Mouse (Mus musculus): ENCODE data around the gene Siglece. TPM values are rescaled to one million over a fixed set of nuclear protein-coding genes. Genes with fewer than 3 reads are reported as not detected.
"Not testable (repeated sequence)": the region's sequence is repeated elsewhere in the genome, so short reads cannot be mapped to it uniquely, and the experiment has no call there.

Gene Siglece
- polyA plus RNA-seq, 1 experiment from 2014 or later, result 0.40 TPM

DNA sequence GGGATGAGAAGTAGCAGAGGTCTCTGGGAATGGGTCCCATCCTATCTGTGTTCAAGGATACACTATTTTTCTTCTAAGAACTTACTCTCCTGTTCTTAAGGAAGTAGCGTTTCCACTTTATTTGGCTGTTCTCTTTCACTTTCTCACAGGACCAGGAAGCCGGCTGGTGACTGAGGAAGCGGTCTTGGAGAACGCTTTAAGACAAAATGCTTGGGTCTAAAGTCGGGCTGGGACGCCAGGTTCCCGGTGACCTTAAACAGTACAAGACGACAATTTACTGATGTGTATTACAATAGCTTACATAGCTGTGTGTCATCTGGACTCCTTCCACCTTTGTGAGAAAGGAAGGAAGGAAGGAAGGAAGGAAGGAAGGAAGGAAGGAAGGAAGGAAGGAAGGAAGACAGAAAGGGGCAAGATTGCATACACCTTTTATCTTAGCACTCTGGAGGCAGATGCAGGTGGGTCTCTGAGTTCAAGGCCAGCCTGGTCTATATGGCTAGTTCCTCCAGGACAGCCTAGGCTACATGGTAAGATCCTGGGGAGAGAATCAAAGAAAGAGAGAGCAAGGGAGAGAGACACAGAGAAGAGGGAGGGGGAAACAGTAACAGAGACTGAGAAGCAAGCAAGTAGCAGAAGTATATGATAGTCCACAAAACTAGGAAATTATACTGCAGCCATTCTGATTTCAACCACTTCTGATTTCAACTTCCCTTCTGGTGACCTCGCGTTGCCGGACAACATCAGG lies 11.3 kb upstream of the Siglece start:
- DNase-seq (ENCODE audit: low spot score) (no peak), ATAC-seq (ENCODE audit: low FRiP score) (no peak)
- peaks cover 8% of the 10 kb centered on the region for H3K4me1 ChIP-seq (replicated peaks; ENCODE audit: control insufficient read depth, insufficient read depth, low read length)
- no peaks in the 10 kb centered on the region for H3K9me3 ChIP-seq (ENCODE audit: control insufficient read depth, low read length)
- 68% methylated on average over 11 of the region's 11 CpGs for WGBS
- peak overlapping the region; percentile 59 for H3K4me3 ChIP-seq (replicated peaks; ENCODE audit: low read length)
- peak overlapping the region; percentile 87 for H3K4me2 ChIP-seq (replicated peaks)
- H3K36me3 ChIP-seq (replicated peaks; ENCODE audit: control insufficient read depth, insufficient read depth), result peaks cover 18% of the 10 kb centered on the region
- no peaks in the 10 kb centered on the region for H3K27me3 ChIP-seq (ENCODE audit: control insufficient read depth, insufficient read depth, low read length)
- H3K9ac ChIP-seq, result peak overlapping the region; percentile 31
- H3K27ac ChIP-seq, result 0 out of 2 replicates have a peak overlapping the region, but pooled peaks have one; percentile 47

DNA sequence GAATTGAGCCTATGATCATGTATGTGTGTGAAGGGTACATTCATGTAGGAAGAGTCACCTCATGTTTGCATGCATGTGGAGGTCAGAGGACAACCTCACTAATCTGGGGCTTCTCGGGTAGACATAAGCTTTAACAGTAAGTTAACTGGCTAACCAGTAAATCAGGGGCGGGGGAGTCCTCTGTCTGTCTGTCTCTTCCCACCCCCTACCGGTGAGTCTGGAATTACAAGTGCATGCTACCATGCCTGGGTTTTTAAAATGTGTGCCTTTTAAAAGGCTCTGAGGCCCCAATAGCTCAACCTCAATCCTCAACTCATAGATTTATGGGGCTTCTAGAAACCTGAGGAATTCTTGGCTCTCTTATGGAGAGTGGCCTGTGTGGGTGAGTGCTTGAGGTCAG lies 8.6 kb upstream of the Siglece start:
- no peaks in the 10 kb centered on the region for H3K9me3 ChIP-seq (ENCODE audit: control insufficient read depth, low read length)
- no peak overlapping the region for H3K9ac ChIP-seq
- H3K27ac ChIP-seq, result no peak overlapping the region
- H3K36me3 ChIP-seq (replicated peaks; ENCODE audit: control insufficient read depth, insufficient read depth), result no peaks in the 10 kb centered on the region
- ATAC-seq (ENCODE audit: low FRiP score), result no peak
- no peak for DNase-seq (ENCODE audit: low spot score)
- no peak overlapping the region for H3K4me3 ChIP-seq (replicated peaks; ENCODE audit: low read length)
- no peaks in the 10 kb centered on the region for H3K27me3 ChIP-seq (ENCODE audit: control insufficient read depth, insufficient read depth, low read length)
- H3K4me1 ChIP-seq (replicated peaks; ENCODE audit: control insufficient read depth, insufficient read depth, low read length), result peaks cover 8% of the 10 kb centered on the region
- WGBS, result 23% methylated on average over 3 of the region's 3 CpGs
- H3K4me2 ChIP-seq (replicated peaks), result no peak overlapping the region

DNA sequence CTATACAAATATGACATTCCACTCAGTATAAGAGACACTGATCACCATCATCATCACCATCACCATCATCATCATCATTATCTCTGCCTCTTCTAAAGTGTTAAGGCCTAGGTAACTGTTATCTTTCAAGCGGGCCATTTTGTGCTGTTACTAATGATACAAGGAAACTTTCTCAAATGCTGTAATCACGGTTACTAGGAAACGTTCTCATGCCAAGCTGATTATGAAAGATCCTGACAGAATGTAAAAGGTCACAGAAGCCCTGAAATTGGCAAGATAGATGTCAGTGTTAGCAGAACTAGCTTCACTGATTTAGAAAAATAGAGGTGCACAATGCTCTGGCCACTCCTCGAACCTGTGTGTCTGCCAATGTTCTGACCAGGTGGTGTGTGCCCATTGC lies 7.3 kb upstream of the Siglece start:
- H3K4me2 ChIP-seq (replicated peaks); ATAC-seq (ENCODE audit: low FRiP score); H3K27ac ChIP-seq; DNase-seq (ENCODE audit: low spot score); H3K27me3 ChIP-seq (ENCODE audit: control insufficient read depth, insufficient read depth, low read length); H3K9ac ChIP-seq; H3K4me3 ChIP-seq (replicated peaks; ENCODE audit: low read length); H3K9me3 ChIP-seq (ENCODE audit: control insufficient read depth, low read length); H3K36me3 ChIP-seq (replicated peaks; ENCODE audit: control insufficient read depth, insufficient read depth); H3K4me1 ChIP-seq (replicated peaks; ENCODE audit: control insufficient read depth, insufficient read depth, low read length): not testable (repeated sequence)
- 82% methylated on average over 4 of the region's 4 CpGs for WGBS

DNA sequence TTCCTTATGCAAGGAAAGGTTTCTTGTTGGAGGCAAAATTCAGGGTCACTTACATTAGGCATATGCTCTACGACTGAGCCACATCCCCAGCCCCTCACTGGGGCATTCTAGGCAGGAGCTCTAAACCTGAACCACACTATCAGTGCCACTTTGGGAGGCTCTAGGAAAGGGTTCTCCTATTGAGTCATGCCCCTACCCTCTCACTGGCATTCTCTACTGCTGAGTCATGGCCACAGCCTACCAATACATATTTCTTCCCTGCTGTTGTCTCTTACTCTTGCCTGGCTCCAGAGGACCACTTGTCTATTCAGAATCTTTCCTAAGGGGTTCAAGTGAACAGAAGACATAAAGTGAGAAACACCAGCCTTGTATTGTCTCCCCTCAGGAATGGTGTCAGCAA lies 2.8 kb upstream of the Siglece start:
- H3K9me3 ChIP-seq (ENCODE audit: control insufficient read depth, low read length), result no peaks in the 10 kb centered on the region
- DNase-seq (ENCODE audit: low spot score), result no peak
- H3K4me1 ChIP-seq (replicated peaks; ENCODE audit: control insufficient read depth, insufficient read depth, low read length), result no peaks in the 10 kb centered on the region
- no peaks in the 10 kb centered on the region for H3K27me3 ChIP-seq (ENCODE audit: control insufficient read depth, insufficient read depth, low read length)
- no peak overlapping the region for H3K9ac ChIP-seq
- H3K4me3 ChIP-seq (replicated peaks; ENCODE audit: low read length), result no peak overlapping the region
- no peak for ATAC-seq (ENCODE audit: low FRiP score)
- no peak overlapping the region for H3K27ac ChIP-seq
- 97% methylated on average over 1 of the region's 1 CpGs for WGBS
- H3K4me2 ChIP-seq (replicated peaks), result no peak overlapping the region
- no peaks in the 10 kb centered on the region for H3K36me3 ChIP-seq (replicated peaks; ENCODE audit: control insufficient read depth, insufficient read depth)

DNA sequence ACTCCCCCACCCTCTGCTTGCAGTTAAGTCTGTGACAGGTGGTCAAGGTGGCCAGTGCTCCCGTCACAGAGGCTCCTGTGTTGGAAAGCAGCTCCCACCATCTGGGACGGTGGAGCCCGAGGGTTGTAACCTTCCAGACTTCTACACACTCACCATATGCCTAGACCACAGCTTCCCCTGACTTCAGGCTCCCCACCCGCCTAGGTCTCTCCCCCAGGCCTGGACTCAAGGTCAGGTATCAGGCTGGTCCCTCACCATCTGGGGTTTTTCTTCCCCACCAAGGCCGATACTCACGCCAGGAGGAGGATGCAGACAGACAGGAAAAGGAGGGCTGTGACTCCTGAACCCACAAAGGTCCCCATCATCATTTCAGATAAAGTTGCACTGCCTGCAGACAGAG lies 3.7 kb downstream of the Siglece start:
- WGBS, result 83% methylated on average over 6 of the region's 6 CpGs
- H3K4me1 ChIP-seq (replicated peaks; ENCODE audit: control insufficient read depth, insufficient read depth, low read length), result no peaks in the 10 kb centered on the region
- H3K27ac ChIP-seq, result no peak overlapping the region
- no peak for ATAC-seq (ENCODE audit: low FRiP score)
- H3K27me3 ChIP-seq (ENCODE audit: control insufficient read depth, insufficient read depth, low read length), result no peaks in the 10 kb centered on the region
- H3K4me2 ChIP-seq (replicated peaks), result no peak overlapping the region
- H3K9ac ChIP-seq, result no peak overlapping the region
- no peak for DNase-seq (ENCODE audit: low spot score)
- no peaks in the 10 kb centered on the region for H3K36me3 ChIP-seq (replicated peaks; ENCODE audit: control insufficient read depth, insufficient read depth)
- H3K9me3 ChIP-seq (ENCODE audit: control insufficient read depth, low read length), result no peaks in the 10 kb centered on the region
- H3K4me3 ChIP-seq (replicated peaks; ENCODE audit: low read length), result no peak overlapping the region

DNA sequence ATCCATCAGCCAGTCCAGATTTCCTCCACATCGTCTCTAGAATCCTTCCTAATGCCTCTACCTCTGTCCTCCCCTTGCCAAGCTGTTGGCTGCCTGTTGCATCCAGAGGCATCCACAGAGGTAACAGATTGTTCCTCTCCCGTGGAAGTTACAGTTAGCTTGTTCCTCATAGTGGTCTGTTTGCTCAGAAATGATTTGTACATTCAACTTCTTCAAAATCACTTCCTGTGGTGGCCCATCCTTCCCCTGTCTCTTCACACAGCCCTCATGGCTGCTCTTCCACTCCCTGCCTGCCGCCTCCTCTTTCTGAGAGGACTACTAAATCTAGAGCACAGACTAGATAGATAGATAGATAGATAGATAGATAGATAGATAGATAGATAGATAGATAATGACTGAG lies 5.4 kb downstream of the Siglece start:
- DNase-seq (ENCODE audit: low spot score), result no peak
- WGBS, result 83% methylated on average over 3 of the region's 3 CpGs
- H3K4me1 ChIP-seq (replicated peaks; ENCODE audit: control insufficient read depth, insufficient read depth, low read length), result no peaks in the 10 kb centered on the region

DNA sequence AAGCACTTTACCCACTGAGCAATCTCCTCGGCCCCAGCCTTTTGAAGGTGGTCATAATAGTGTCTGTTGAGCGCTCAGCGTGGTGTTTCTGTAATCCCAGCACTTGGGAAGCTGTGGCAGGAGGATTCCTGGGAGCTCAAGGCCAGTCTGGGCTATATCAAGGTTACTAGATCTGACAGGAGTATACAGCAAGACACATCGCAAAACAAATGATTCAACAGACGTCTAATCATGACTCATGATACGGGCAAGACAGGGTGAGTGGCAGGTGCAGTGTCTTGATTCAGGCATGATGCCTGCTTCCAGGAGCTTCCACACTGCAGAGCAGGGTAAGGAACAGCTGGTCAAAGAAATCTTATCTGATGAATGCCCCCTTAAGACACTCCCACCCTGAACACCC lies 7.3 kb downstream of the Siglece start:
- no peak overlapping the region for H3K4me2 ChIP-seq (replicated peaks)
- no peaks in the 10 kb centered on the region for H3K27me3 ChIP-seq (ENCODE audit: control insufficient read depth, insufficient read depth, low read length)
- no peaks in the 10 kb centered on the region for H3K4me1 ChIP-seq (replicated peaks; ENCODE audit: control insufficient read depth, insufficient read depth, low read length)
- DNase-seq (ENCODE audit: low spot score) (no peak), ATAC-seq (ENCODE audit: low FRiP score) (no peak)
- WGBS, result 87% methylated on average over 6 of the region's 6 CpGs
- H3K36me3 ChIP-seq (replicated peaks; ENCODE audit: control insufficient read depth, insufficient read depth), result no peaks in the 10 kb centered on the region
- H3K27ac ChIP-seq, result no peak overlapping the region
- H3K4me3 ChIP-seq (replicated peaks; ENCODE audit: low read length), result no peak overlapping the region
- H3K9ac ChIP-seq, result no peak overlapping the region
- H3K9me3 ChIP-seq (ENCODE audit: control insufficient read depth, low read length), result no peaks in the 10 kb centered on the region

More for the DNA sequence above, 5.4 kb downstream of the Siglece start:
- Histone ChIP-seq H3K36me3 (replicated peaks; ENCODE audit: control insufficient read depth, insufficient read depth) (no peaks in the 10 kb centered on the region), H3K27me3 (ENCODE audit: control insufficient read depth, insufficient read depth, low read length) (no peaks in the 10 kb centered on the region), H3K4me2 (replicated peaks) (no peak overlapping the region), H3K27ac (no peak overlapping the region), H3K9ac (no peak overlapping the region), H3K4me3 (replicated peaks; ENCODE audit: low read length) (no peak overlapping the region), H3K9me3 (ENCODE audit: control insufficient read depth, low read length) (no peaks in the 10 kb centered on the region)
- no peak for ATAC-seq (ENCODE audit: low FRiP score)

DNA sequence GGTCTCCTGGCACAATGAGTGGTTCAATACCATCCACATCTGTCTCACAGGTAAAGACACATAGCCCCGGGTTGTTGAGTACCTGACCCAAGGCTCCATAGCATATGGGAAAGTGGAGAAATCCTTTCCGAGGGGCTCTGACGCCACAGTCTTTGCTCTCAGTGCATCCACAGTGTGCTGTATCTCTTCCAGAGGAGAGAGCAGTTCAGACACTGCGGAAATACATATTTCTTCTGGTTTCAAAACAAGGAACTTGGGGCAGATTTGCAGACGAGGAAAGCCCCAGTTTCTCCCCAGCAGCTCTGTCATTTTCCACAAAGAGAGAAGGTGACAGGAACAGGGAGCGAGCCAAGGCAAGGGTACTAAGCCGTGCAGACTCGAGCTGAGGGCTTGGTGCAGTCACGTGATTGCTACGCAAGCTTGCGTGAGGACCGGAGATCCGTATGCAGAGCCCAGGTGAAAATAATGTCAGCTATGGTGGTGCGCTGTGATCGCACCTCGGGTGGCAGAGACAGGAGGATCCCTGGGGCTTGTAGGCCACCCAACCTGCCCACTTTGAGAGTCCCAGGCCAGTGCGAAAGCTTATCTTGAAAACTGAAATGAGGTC lies 16.8 kb downstream of the Siglece start:
- no peak for ATAC-seq (ENCODE audit: low FRiP score)
- H3K27ac ChIP-seq, result no peak overlapping the region
- H3K36me3 ChIP-seq (replicated peaks; ENCODE audit: control insufficient read depth, insufficient read depth), result no peaks in the 10 kb centered on the region
- H3K4me3 ChIP-seq (replicated peaks; ENCODE audit: low read length), result no peak overlapping the region
- no peaks in the 10 kb centered on the region for H3K9me3 ChIP-seq (ENCODE audit: control insufficient read depth, low read length)
- no peak for DNase-seq (ENCODE audit: low spot score)
- 85% methylated on average over 17 of the region's 17 CpGs for WGBS
- no peaks in the 10 kb centered on the region for H3K27me3 ChIP-seq (ENCODE audit: control insufficient read depth, insufficient read depth, low read length)
- no peaks in the 10 kb centered on the region for H3K4me1 ChIP-seq (replicated peaks; ENCODE audit: control insufficient read depth, insufficient read depth, low read length)
- H3K9ac ChIP-seq, result no peak overlapping the region
- H3K4me2 ChIP-seq (replicated peaks), result no peak overlapping the region

DNA sequence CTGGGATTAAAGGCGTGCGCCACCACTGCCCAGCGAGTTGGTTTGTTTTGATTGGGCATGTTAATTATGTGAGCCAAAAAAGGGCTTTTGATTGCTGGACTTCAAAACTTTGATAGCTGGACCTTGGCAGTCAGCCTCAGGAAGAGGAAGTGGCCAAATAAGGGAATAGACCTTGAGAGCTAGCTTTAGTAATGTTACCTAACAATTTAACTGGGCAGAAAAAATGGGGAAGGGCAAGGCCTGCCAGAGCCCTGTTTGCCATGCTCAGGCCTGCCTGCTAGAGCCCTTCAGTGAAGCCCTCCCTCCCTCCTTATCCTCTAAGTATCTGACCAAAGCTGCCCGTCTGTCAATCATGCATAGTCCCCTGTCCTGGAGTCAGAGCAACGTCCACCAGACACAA lies 17.4 kb downstream of the Siglece start:
- H3K4me3 ChIP-seq (replicated peaks; ENCODE audit: low read length), result no peak overlapping the region
- WGBS, result 84% methylated on average over 5 of the region's 5 CpGs
- no peaks in the 10 kb centered on the region for H3K36me3 ChIP-seq (replicated peaks; ENCODE audit: control insufficient read depth, insufficient read depth)
- no peaks in the 10 kb centered on the region for H3K4me1 ChIP-seq (replicated peaks; ENCODE audit: control insufficient read depth, insufficient read depth, low read length)
- no peak overlapping the region for H3K4me2 ChIP-seq (replicated peaks)
- no peaks in the 10 kb centered on the region for H3K27me3 ChIP-seq (ENCODE audit: control insufficient read depth, insufficient read depth, low read length)
- H3K27ac ChIP-seq, result no peak overlapping the region
- no peak overlapping the region for H3K9ac ChIP-seq
- no peak for DNase-seq (ENCODE audit: low spot score)
- H3K9me3 ChIP-seq (ENCODE audit: control insufficient read depth, low read length), result no peaks in the 10 kb centered on the region
- ATAC-seq (ENCODE audit: low FRiP score), result no peak
